Mouse (Mus musculus) megakaryocyte, adult 5-6 weeks (primary cell): ENCODE measurements around the gene Noa1. TPM values are rescaled to one million over a fixed set of nuclear protein-coding genes. Genes with fewer than 3 reads are reported as not detected.

ENCODE experiments used
- ATAC-seq: 2 replicates; pipeline ENCODE4 v1.8.0; 2016; ENCODE audit warnings: mild to moderate bottlenecking, inconsistent platforms; ENCODE audit not compliant: poor library complexity, severe bottlenecking
- total RNA-seq, 2 experiments: library from RNA; stranded (forward) in 1 of 2; stranded (reverse) in 1 of 2; fragments of 153-499, 151-499 nt in 1 of 2; fragments of 221-1000, 200-1000 nt in 1 of 2; gene quantifications; 2 replicates each; pipeline versions ENCODE4 v1.2.3 to v1.2.4; 2015 to 2017

Gene Noa1
- total RNA-seq, 2 experiments from 2014 or later, result 10.2 to 18.0 TPM

GRCm38 (mm10) chr5:77292803-77293522 is 16.9 kb downstream of the Noa1 start:
- ATAC-seq, result peak; percentile 97

- no peak for ATAC-seq
Measured at GRCm38 (mm10) chr5:77290606-77291005, 19.3 kb downstream of the Noa1 start.

GRCm38 (mm10) chr5:77289686-77290085 is 20.2 kb downstream of the Noa1 start:
- peak; percentile 39 for ATAC-seq

GRCm38 (mm10) chr5:77287901-77288300 is 22.0 kb downstream of the Noa1 start:
- ATAC-seq, result no peak

GRCm38 (mm10) chr5:77286904-77287303 is 23.0 kb downstream of the Noa1 start:
- ATAC-seq, result no peak

GRCm38 (mm10) chr5:77285685-77286084 is 24.2 kb downstream of the Noa1 start:
- ATAC-seq, result no peak

- ATAC-seq, result no peak
Measured at GRCm38 (mm10) chr5:77282242-77282641, 27.6 kb downstream of the Noa1 start.

- ATAC-seq, result no peak
Measured at GRCm38 (mm10) chr5:77281518-77282174, 28.2 kb downstream of the Noa1 start.

- ATAC-seq, result no peak
Measured at GRCm38 (mm10) chr5:77277204-77277603, 32.7 kb downstream of the Noa1 start.

GRCm38 (mm10) chr5:77275950-77276349 is 33.9 kb downstream of the Noa1 start:
- ATAC-seq, result peak; percentile 82

- ATAC-seq, result 0 out of 2 replicates have a peak, but pooled peaks have one; percentile 40
Measured at GRCm38 (mm10) chr5:77273151-77273550, 36.7 kb downstream of the Noa1 start.

GRCm38 (mm10) chr5:77269399-77269798 is 40.5 kb downstream of the Noa1 start:
- ATAC-seq, result no peak

- no peak for ATAC-seq
Measured at GRCm38 (mm10) chr5:77267957-77268624, 41.8 kb downstream of the Noa1 start.

GRCm38 (mm10) chr5:77267441-77267840 is 42.4 kb downstream of the Noa1 start:
- no peak for ATAC-seq

GRCm38 (mm10) chr5:77266886-77267401 is 42.9 kb downstream of the Noa1 start:
- ATAC-seq, result peak; percentile 39

GRCm38 (mm10) chr5:77266066-77266885 is 43.6 kb downstream of the Noa1 start:
- ATAC-seq, result peak; percentile 27

GRCm38 (mm10) chr5:77265671-77266065 is 44.2 kb downstream of the Noa1 start:
- peak; percentile 52 for ATAC-seq

- peak; percentile 72 for ATAC-seq
Measured at GRCm38 (mm10) chr5:77265081-77265670, 44.7 kb downstream of the Noa1 start, which contains the start of gene Rest. Gene Rest (plus strand): TSS chr5:77265491.

- no peak for ATAC-seq
Measured at GRCm38 (mm10) chr5:77262105-77262504, 47.8 kb downstream of the Noa1 start.

GRCm38 (mm10) chr5:77261137-77261536 is 48.7 kb downstream of the Noa1 start:
- ATAC-seq, result no peak
